Mouse (Mus musculus) layer of hippocampus, adult 6 months (tissue): Measurements from ENCODE around the gene Cacnb2. TPM values are rescaled to one million over a fixed set of nuclear protein-coding genes. Genes with fewer than 3 reads are reported as not detected.

Experiments
- long read RNA-seq, 2 experiments: library from polyadenylated mRNA; unstranded; transcript quantifications; one replicate each; pipeline ENCODE4 v2.0.0; 2019 to 2020
- polyA plus RNA-seq: library from polyadenylated mRNA; unstranded; fragments of <200 nt; fragmentation: Nextera tagmentation; gene quantifications from 2 replicates; pipeline ENCODE4 v1.2.3, GENCODE M21; 2021

Cacnb2 gene
- polyA plus RNA-seq, result 13.4 and 16.4 TPM in 2 replicates
- long read RNA-seq, experiment 1, partial matches to known transcripts, result 0 of 6 reads
- long read RNA-seq, experiment 1, other reads (novel, unspliced or antisense), result 6 of 6 reads
- long read RNA-seq, experiment 2, full-length matches to known transcripts, result 2 of 28 reads
- long read RNA-seq, experiment 2, partial matches to known transcripts, result 1 of 28 reads
- long read RNA-seq, experiment 2, other reads (novel, unspliced or antisense), result 25 of 28 reads

GRCm38 (mm10) chr2:14602788-14603187, at the start of gene Cacnb2:
Cacnb2 (plus strand) TSS chr2:14603088.

Other genes starting within 250 kb of the Cacnb2 start
- gene Slc39a12, start 214.8 kb upstream of the Cacnb2 start, polyA plus RNA-seq, result 49.7 and 60.8 TPM in 2 replicates